Mouse (Mus musculus) embryo, embryonic 11.5 days (tissue): ENCODE measurements at regions not wholly inside any gene's neighbourhood (a gene's known extent, or its start where the extent isn't known, plus 50 kb on each side); places are given as distances from the start of the nearest gene placed in this dataset.
"Not testable (repeated sequence)": the region's sequence is repeated elsewhere in the genome, so short reads cannot be mapped to it uniquely, and the experiment has no call there.

Experiments used
- DNase-seq: peaks from one replicate; pipeline ENCODE4 v3.0.0-alpha.2; 2012; ENCODE audit warnings: low read depth, low spot score

DNA sequence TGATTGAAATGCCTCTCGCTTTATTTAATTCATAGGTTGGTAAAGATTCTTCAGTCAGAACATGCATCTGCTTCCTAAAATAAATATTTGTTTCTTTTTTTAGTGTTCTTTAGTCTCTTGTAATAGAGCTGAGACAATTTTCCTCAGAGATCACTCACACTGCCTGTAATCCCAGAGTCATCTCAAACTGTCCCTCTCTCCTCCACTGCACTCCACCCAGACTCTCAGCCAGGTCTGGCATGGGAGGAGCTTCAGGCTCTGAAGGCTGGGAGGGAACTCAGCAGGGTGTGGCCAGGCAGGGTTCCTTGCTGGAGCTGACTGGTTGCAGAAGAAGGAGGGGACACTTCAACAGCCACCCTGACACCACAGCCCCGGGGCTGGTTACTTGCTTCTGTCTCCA, 841.2 kb upstream of the Olfr1507 start:
- DNase-seq, result not testable (repeated sequence)

DNA sequence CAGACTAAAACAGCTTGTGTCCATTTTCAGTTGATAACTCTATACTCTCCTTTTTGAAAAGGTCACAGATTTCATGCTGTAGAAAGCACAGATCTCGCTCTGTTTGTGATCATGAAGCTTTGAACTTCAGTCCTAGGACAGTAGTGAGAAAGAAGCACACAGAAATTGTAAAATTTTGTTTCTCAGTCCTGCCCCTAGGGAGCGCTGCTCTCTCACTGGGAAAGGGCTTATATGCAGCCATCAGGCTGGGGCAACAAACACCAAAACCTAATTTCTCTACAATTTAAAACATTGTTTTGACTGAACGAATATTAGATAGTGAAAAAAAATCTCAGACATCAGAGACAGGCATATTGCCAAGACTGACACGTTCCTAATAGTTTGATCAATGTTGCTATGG, 838.9 kb upstream of the Olfr1507 start:
- not testable (repeated sequence) for DNase-seq

DNA sequence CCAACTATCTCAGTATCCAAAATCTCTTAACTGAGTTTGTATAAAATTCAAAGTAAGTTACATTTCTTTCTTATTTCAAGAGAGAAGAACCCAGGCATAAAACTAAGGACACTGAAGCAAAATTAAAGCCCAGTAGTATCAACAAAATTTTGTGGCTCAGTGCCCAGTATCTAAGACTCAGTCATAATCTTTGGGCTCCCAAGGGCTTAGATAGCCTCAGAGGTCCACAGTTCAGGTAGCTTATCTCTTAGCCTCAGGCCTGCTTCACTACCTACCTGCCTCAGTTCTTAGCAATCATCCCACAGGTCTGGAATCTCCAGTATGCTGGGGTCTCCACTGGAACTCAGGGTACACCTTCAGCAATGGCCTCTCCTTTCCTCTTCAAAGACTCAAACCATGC, 835.6 kb upstream of the Olfr1507 start:
- not testable (repeated sequence) for DNase-seq

DNA sequence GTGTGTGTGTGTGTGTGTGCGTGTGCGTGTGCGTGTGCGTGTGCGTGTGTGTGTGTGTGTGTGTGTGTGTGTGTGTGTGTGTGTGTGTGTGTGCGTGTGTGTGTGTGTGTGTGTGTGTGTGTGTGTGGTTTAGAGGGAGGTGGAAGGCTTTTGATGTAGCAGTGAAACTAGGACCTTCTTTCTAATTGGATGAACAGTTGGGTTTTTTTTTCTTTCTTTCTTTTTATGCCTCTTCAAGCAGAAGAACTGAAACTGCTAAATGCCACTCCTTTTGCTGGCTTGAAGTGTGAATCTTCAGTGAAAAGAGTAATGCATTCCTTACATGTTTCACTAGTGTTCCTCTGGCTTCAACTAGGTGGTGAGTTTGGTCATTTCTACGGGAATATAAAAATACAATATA, 828.8 kb upstream of the Olfr1507 start:
- DNase-seq, result not testable (repeated sequence)

DNA sequence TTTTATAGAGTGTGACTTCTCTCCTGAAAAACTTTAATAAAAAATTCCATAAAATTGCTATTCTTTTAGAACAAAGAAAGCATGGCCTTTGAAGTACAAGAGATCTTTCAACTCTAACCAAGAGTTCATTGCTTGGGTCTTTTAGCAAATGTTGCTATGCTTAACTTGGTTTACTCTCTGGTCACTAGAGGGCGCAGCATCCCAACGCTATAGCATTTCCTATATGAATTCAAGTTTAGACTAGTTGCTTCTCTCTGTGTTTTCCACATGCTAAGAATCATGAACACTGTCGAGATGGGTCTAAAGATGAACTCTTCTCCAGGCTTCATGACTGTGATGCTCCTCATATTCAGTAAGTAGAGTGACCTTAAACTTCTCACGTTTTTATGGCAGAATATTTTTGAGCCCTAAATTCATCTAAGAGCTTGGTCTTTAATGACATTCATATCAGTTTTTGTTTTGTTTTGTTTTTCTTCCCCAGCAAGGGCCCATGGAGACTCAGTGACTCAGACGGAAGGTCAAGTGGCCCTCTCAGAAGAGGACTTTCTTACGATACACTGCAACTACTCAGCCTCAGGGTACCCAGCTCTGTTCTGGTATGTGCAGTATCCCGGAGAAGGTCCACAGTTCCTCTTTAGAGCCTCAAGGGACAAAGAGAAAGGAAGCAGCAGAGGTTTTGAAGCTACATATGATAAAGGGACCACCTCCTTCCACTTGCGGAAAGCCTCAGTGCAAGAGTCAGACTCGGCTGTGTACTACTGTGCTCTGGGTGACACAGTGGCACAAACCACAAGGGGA, 823.2 kb upstream of the Olfr1507 start:
- not testable (repeated sequence) for DNase-seq

DNA sequence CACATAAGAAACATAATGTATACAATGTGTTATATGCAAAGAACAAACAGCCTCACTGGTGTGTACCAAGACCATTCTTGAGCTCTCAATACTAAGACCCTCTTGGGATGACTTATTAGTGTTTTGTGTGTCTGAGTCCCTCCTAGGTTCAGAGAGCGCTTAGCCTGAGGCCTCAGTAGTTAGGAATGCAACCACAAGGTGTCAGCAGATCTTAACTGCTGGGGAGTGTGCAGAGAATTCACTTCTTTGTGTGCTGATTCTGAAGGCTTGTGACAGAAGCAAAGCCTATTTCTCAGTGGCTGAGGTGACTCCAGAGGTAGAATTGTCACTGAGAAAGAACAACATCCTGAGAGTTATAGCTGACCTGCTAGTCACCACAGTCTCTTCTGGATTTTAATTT, 816.9 kb upstream of the Olfr1507 start:
- not testable (repeated sequence) for DNase-seq

DNA sequence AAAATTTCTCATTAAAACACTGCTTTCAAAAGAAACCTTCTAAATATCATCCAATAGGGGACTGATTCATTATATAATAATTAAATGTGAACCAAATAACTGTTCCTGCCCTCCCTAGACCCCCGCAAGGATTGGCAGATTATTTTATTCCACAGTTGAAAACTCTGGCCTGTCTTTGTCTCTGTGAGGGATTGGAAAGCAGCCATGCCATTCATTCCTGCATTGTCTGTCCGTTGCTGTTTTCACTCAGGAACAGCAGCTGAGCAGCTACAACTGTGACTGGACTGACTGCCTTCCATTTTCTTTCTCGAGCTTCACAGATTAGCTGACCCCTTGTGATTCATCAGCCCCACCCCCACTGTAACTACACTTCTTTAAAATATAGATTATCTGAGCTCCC, 807.6 kb upstream of the Olfr1507 start:
- not testable (repeated sequence) for DNase-seq

DNA sequence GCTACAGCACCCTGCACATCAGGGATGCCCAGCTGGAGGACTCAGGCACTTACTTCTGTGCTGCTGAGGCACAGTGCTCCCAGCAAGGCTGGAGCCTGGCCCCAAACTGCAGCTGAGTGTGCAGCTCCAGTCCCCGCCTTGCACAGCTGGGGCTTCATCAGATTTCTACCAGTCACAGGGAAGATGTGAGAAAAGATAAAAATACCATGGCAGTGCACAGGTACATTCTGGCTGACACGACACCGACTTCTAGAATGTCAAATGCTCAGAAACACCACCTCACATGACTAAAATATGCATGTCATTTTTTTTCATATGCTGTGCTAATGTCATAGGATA, 806.9 kb upstream of the Olfr1507 start:
- not testable (repeated sequence) for DNase-seq

DNA sequence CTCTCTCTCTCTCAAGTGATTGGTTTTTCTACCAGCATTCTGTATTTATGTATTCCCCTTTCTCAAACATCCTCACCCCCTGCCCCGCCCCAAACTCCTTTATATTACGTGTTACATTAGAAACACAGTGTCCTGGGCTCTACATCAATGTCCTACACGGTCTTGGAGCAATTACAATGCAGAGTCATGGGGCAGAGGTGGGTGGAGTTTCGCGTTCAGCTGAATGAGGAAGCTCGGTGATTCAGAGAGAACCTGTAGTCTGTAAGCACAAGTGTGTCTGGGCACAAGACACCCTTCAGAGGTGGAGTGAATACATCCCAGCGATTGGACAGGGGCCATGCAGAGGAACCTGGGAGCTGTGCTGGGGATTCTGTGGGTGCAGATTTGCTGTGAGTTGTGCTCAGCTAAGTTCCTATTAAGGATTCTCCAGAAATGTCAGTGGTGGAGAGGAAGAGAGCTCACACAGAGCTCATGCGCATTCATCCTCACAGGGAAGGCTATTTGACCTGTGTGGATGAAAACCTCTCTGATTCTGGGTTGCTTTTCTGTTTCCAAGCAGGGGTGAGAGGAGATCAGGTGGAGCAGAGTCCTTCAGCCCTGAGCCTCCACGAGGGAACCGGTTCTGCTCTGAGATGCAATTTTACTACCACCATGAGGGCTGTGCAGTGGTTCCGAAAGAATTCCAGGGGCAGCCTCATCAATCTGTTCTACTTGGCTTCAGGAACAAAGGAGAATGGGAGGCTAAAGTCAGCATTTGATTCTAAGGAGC, 806.4 kb upstream of the Olfr1507 start:
- DNase-seq, result not testable (repeated sequence)

DNA sequence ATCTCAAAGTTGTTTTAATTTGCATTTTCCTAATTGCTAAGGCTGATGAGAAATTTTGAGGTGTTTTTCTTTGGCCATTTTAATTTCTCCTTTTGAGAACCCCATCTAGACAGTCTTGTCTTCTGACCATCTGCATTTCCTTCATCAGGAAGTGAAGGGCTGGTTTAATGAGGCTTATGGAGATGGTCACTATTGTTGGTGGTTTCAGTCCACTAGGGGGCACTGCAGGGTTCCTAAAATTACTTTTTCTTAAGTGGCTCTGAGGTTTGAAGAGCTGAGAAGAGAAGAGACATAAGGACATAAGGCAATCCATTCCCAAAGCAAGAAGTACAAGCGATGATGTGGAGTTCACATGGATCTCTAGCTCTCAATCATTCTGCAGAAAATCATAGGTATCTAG, 805.6 kb upstream of the Olfr1507 start:
- DNase-seq, result not testable (repeated sequence)

DNA sequence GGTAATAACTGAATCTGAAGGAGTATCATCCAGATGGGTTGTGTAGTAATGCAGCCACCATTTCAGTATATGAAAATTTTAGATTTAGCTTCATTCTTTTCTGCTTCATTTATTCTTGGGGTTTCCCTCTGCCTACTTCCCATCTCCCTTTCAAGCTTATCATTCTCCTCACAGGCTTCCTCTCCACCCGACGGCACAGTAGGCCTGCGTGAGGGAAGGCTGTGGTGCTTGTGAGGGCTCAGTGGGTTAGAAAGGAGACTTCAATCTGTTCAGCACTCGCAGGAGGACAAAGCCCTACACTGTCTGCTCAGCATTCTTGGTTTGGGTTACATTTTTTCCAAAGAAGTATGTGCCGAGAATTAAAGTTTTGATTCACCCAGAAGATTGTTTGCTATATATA, 804.2 kb upstream of the Olfr1507 start:
- DNase-seq, result not testable (repeated sequence)

DNA sequence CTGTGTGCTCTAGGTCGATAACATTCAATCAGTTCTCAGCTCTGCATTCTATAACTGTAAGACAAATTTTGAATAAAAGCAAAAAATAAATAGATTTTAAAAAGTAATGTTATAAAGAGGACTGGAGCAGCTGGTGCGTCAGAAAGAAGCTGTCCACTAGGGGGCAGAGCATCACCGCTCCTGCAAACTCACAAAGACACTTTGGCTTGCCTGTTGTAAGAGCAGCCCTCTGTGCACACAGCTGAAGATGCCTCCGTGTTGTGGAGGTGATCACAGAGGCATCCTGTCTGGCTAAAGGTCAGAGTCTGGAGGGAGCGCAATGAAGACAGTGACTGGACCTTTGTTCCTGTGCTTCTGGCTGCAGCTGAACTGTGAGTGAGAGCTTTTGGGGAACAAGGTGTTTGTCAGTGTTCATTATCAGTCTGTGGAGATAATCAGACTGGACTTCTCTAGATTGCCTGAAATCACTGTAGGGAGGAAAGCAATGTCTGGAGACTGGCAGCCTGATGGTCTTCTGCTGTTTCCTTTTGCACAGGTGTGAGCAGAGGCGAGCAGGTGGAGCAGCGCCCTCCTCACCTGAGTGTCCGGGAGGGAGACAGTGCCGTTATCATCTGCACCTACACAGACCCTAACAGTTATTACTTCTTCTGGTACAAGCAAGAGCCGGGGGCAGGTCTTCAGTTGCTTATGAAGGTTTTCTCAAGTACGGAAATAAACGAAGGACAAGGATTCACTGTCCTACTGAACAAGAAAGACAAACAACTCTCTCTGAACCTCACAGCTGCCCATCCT, 788.0 kb upstream of the Olfr1507 start:
- not testable (repeated sequence) for DNase-seq

DNA sequence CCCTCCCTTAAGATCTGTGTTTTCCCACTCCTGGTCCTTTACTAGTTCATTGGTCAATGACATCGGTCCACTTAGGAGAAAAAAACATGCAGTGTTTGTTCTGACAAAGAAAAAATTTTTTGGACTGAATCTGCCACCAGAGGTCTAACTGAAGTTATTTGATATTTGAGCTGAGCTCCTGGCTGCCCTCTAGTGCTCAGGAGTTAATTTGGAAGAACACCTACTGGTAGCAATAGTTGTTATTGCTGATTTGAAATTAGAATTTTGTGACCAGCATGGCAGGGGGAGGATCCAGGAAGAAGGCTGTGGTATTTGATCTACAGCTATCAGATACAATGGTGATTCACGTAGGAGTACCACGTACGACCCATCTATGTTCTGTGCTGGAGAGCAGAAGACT, 777.7 kb upstream of the Olfr1507 start:
- not testable (repeated sequence) for DNase-seq

DNA sequence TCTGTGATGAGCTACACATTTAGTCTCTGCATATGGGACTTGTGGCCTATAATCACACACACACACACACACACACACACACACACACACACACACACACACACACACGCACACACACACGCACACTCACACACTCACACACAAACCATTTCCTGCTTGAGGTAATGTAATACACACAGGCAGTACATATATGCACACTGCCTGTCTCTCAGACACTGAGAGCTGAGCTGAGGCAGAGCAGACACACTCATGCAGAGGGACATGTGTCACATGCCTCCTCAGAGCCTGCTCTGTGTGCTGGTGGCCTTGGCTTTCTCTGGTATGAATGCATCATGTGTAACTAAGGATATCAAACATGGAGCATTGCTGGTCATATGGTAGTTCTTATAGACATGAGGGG, 772.1 kb upstream of the Olfr1507 start:
- DNase-seq, result not testable (repeated sequence)

DNA sequence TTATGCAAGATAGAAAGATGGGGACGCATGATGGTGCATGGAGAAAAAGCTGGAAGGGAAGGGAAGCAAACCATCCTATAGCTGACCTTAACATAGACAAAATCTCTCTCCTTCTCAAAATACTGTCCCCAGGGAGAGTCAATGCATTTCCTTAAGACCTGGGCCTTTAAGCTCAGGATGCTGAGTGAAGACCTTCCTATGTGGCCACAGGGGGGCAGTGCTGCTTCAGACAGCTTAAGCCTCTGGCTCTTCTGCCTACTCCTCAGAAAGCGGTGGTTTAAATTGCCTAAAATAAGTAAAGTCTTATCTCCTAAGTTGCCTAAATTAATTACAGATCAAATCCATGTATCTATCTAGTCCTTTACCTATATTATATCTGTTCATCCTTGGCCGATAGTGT, 760.4 kb upstream of the Olfr1507 start:
- not testable (repeated sequence) for DNase-seq

DNA sequence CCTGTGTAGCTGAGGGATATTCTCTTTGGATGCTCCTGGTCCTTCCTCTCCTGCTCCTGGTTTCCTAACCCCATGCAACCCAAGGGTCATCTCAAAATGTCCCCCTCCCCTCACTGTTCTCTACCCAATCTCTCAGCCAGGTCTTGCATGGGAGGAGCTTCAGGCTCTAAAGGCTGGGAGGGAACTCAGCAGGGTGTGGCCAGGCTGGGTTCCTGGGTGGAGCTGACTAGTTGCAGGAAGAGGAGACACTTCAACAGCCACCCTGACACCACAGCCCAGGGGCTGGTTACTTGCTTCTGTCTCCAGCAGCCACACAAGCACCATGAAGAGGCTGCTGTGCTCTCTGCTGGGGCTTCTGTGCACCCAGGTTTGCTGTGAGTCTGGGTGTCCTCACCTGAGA, 757.9 kb upstream of the Olfr1507 start:
- not testable (repeated sequence) for DNase-seq

DNA sequence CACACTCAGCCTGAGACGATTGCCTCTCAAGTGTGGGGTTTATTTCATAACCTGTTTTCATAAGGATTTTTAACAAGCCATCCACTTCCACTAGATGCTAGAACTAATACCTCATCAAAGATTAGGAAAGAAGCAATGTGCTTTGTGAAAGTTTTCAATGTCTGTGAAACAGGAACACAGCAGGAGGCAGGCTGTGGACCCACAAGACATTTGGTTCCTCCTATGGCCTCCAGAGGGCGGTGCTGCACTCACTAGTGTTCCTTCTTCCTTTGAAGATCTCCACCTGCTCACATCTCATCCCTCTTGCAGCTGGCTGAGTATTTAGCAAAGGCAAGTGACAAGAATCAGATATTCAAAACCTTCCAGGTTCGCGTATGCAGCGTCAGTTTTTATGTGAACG, 735.6 kb upstream of the Olfr1507 start:
- not testable (repeated sequence) for DNase-seq

DNA sequence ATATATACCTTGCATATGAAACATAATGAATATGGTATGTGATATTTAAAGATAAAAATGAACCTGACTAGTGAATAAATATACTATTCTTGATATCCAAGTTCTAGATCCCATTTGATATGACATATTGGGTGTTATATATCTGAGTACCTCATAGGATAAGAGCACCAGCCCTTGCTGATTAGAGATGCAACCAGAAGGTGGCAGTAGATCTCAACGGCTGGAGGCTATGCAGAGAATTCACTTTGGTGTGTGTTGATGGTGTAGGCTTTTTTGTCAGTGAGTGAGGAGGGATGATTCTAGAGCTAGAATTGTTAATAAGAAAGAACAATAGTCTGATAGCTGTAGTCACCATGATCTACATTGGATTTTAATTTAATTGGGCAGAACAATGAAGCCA, 729.2 kb upstream of the Olfr1507 start:
- not testable (repeated sequence) for DNase-seq

DNA sequence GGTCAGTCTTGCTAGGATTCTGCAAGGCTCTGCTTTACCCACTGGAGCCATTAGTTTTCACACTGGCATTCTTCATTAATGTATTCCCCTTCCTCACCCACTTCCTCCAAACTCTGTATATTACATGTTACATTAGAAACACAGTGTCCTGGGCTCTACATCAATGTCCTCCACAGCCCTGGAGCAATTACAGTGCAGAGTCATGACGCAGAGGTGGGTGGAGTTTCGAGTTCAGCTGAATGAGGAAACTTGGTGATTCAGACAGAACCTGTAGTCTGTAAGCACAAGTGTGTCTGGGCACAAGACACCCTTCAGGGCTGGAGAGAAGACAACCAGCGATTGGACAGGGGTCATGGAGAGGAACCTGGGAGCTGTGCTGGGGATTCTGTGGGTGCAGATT, 715.0 kb upstream of the Olfr1507 start:
- DNase-seq, result not testable (repeated sequence)

DNA sequence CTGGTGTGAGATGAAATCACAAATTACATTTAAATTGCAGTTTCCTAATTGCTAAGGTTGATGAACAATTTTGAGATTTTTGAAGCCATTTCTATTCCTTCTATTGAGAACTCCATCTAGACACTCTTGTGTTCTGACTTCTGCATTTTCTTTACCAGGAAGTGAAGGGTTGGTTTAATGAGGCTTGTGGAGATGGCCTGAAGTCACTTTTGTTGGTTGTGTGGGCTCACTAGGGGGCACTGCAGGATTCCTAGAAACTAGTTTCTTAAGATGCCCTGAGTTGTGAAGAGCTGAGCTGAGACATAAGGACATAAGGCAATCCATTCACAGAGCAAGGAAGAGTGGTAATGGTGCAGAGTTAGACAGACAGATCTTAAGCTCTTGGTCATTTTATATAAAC, 713.7 kb upstream of the Olfr1507 start:
- DNase-seq, result not testable (repeated sequence)

DNA sequence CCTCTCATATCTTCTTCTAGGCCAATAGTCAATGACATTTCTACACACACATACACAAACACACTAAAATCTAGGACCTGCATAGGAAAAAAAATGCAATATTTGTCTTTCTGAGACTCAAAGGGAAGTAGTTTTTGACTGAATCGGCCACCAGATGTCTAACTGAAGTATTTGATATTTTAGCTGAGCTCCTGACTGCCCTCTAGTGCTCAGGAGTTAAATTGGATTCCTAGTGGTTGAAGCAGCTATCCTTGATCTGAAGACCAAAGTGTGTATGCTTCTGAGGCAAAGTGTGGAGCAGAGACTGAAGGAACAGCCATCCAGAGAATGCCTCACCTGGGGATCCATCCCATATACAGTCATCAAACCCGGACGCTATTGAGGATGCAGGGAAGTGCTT, 695.4 kb upstream of the Olfr1507 start:
- DNase-seq, result not testable (repeated sequence)

DNA sequence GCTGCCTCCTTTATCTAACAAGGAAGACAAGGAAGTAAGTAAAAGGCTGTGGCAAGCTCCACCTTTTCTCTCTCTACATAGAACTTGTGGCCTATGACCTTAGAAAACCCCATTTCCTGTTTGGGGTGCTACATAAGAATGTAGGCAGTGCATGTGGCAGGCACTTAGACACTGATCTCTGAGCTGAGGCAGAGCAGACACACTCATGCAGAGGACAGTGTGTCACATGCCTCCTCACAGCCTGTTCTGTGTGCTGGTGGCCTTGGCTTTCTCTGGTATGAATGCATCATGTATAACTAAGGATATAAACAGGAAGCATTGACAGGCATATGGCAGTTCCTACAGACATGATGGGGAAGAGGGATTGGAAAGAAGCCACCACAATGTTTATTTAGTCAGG, 678.5 kb upstream of the Olfr1507 start:
- not testable (repeated sequence) for DNase-seq
